Mouse (Mus musculus): ENCODE measurements around the gene Abhd5. TPM values are rescaled to one million over a fixed set of nuclear protein-coding genes. Genes with fewer than 3 reads are reported as not detected.
A peak's percentile ranks its signal among the peaks of the same experiment; 100 is the strongest.

The Abhd5 gene
- polyA plus RNA-seq, 1 experiment from 2014 or later, result 25.5 TPM

- Histone ChIP-seq H3K9me3 (ENCODE audit: control insufficient read depth, low read length) (no peaks in the 10 kb centered on the region), H3K27ac (no peak overlapping the region), H3K9ac (no peak overlapping the region), H3K4me3 (replicated peaks; ENCODE audit: low read length) (no peak overlapping the region), H3K4me1 (replicated peaks; ENCODE audit: control insufficient read depth, insufficient read depth, low read length) (no peaks in the 10 kb centered on the region), H3K4me2 (replicated peaks) (no peak overlapping the region), H3K36me3 (replicated peaks; ENCODE audit: control insufficient read depth, insufficient read depth) (no peaks in the 10 kb centered on the region), H3K27me3 (ENCODE audit: control insufficient read depth, insufficient read depth, low read length) (no peaks in the 10 kb centered on the region)
- no peak for ATAC-seq (ENCODE audit: low FRiP score)
- 90% methylated on average over 7 of the region's 7 CpGs for WGBS
- no peak for DNase-seq (ENCODE audit: low spot score)
Measured at GRCm38 (mm10) chr9:122343399-122343798, 8.0 kb upstream of the Abhd5 start.

- WGBS, result 86% methylated on average over 8 of the region's 8 CpGs
- Histone ChIP-seq H3K9ac (no peak overlapping the region), H3K4me2 (replicated peaks) (no peak overlapping the region), H3K9me3 (ENCODE audit: control insufficient read depth, low read length) (no peaks in the 10 kb centered on the region), H3K4me3 (replicated peaks; ENCODE audit: low read length) (no peak overlapping the region), H3K4me1 (replicated peaks; ENCODE audit: control insufficient read depth, insufficient read depth, low read length) (no peaks in the 10 kb centered on the region), H3K36me3 (replicated peaks; ENCODE audit: control insufficient read depth, insufficient read depth) (no peaks in the 10 kb centered on the region), H3K27ac (no peak overlapping the region), H3K27me3 (ENCODE audit: control insufficient read depth, insufficient read depth, low read length) (no peaks in the 10 kb centered on the region)
- ATAC-seq (ENCODE audit: low FRiP score), result no peak
- no peak for DNase-seq (ENCODE audit: low spot score)
Measured at GRCm38 (mm10) chr9:122344560-122344959, 6.8 kb upstream of the Abhd5 start.

GRCm38 (mm10) chr9:122345291-122345690 is 6.1 kb upstream of the Abhd5 start:
- Histone ChIP-seq H3K4me2 (replicated peaks) (no peak overlapping the region), H3K4me1 (replicated peaks; ENCODE audit: control insufficient read depth, insufficient read depth, low read length) (no peaks in the 10 kb centered on the region), H3K9me3 (ENCODE audit: control insufficient read depth, low read length) (no peaks in the 10 kb centered on the region), H3K27me3 (ENCODE audit: control insufficient read depth, insufficient read depth, low read length) (no peaks in the 10 kb centered on the region), H3K27ac (no peak overlapping the region), H3K36me3 (replicated peaks; ENCODE audit: control insufficient read depth, insufficient read depth) (no peaks in the 10 kb centered on the region), H3K9ac (no peak overlapping the region), H3K4me3 (replicated peaks; ENCODE audit: low read length) (no peak overlapping the region)
- DNase-seq (ENCODE audit: low spot score) (no peak), ATAC-seq (ENCODE audit: low FRiP score) (no peak)
- 81% methylated on average over 3 of the region's 3 CpGs for WGBS

GRCm38 (mm10) chr9:122346059-122346458 is 5.3 kb upstream of the Abhd5 start:
- H3K4me2 ChIP-seq (replicated peaks), result no peak overlapping the region
- WGBS, result 78% methylated on average over 5 of the region's 5 CpGs

GRCm38 (mm10) chr9:122347882-122348281 is 3.5 kb upstream of the Abhd5 start:
- Histone ChIP-seq H3K27ac (no peak overlapping the region), H3K9ac (no peak overlapping the region), H3K4me2 (replicated peaks) (no peak overlapping the region), H3K27me3 (ENCODE audit: control insufficient read depth, insufficient read depth, low read length) (no peaks in the 10 kb centered on the region), H3K4me3 (replicated peaks; ENCODE audit: low read length) (no peak overlapping the region), H3K4me1 (replicated peaks; ENCODE audit: control insufficient read depth, insufficient read depth, low read length) (peaks cover 6% of the 10 kb centered on the region; the same call in 1 of the 2 replicates), H3K36me3 (replicated peaks; ENCODE audit: control insufficient read depth, insufficient read depth) (no peaks in the 10 kb centered on the region), H3K9me3 (ENCODE audit: control insufficient read depth, low read length) (no peaks in the 10 kb centered on the region)
- ATAC-seq (ENCODE audit: low FRiP score) (no peak), DNase-seq (ENCODE audit: low spot score) (no peak)
- 96% methylated on average over 1 of the region's 1 CpGs for WGBS

More at GRCm38 (mm10) chr9:122346059-122346458, 5.3 kb upstream of the Abhd5 start:
- Histone ChIP-seq H3K4me3 (replicated peaks; ENCODE audit: low read length) (no peak overlapping the region), H3K9me3 (ENCODE audit: control insufficient read depth, low read length) (no peaks in the 10 kb centered on the region), H3K36me3 (replicated peaks; ENCODE audit: control insufficient read depth, insufficient read depth) (no peaks in the 10 kb centered on the region), H3K4me1 (replicated peaks; ENCODE audit: control insufficient read depth, insufficient read depth, low read length) (peaks cover 3% of the 10 kb centered on the region; the same call in 1 of the 2 replicates), H3K9ac (no peak overlapping the region), H3K27me3 (ENCODE audit: control insufficient read depth, insufficient read depth, low read length) (no peaks in the 10 kb centered on the region), H3K27ac (no peak overlapping the region)
- no peak for ATAC-seq (ENCODE audit: low FRiP score)
- DNase-seq (ENCODE audit: low spot score), result no peak

GRCm38 (mm10) chr9:122349286-122349685 is 2.1 kb upstream of the Abhd5 start:
- no peaks in the 10 kb centered on the region for H3K9me3 ChIP-seq (ENCODE audit: control insufficient read depth, low read length)
- peaks cover 6% of the 10 kb centered on the region; the same call in 1 of the 2 replicates for H3K4me1 ChIP-seq (replicated peaks; ENCODE audit: control insufficient read depth, insufficient read depth, low read length)
- 96% methylated on average over 4 of the region's 4 CpGs for WGBS
- H3K4me3 ChIP-seq (replicated peaks; ENCODE audit: low read length), result no peak overlapping the region
- ATAC-seq (ENCODE audit: low FRiP score), result no peak
- no peak overlapping the region for H3K4me2 ChIP-seq (replicated peaks)
- H3K9ac ChIP-seq, result no peak overlapping the region
- DNase-seq (ENCODE audit: low spot score), result no peak
- no peaks in the 10 kb centered on the region for H3K27me3 ChIP-seq (ENCODE audit: control insufficient read depth, insufficient read depth, low read length)
- no peaks in the 10 kb centered on the region for H3K36me3 ChIP-seq (replicated peaks; ENCODE audit: control insufficient read depth, insufficient read depth)
- H3K27ac ChIP-seq, result no peak overlapping the region

GRCm38 (mm10) chr9:122350396-122351130 is 845 bp upstream of the Abhd5 start:
- H3K27me3 ChIP-seq (ENCODE audit: control insufficient read depth, insufficient read depth, low read length), result no peaks in the 10 kb centered on the region
- peak overlapping the region; percentile 57 for H3K4me2 ChIP-seq (replicated peaks)
- H3K4me3 ChIP-seq (replicated peaks; ENCODE audit: low read length), result peak overlapping the region; percentile 73
- no peaks in the 10 kb centered on the region for H3K9me3 ChIP-seq (ENCODE audit: control insufficient read depth, low read length)
- H3K27ac ChIP-seq, result no peak overlapping the region
- DNase-seq (ENCODE audit: low spot score) (no peak), ATAC-seq (ENCODE audit: low FRiP score) (peak; percentile 3; the same call in 1 of the 2 replicates)
- peak overlapping the region; percentile 75 for H3K9ac ChIP-seq
- H3K4me1 ChIP-seq (replicated peaks; ENCODE audit: control insufficient read depth, insufficient read depth, low read length), result peaks cover 6% of the 10 kb centered on the region; the same call in 1 of the 2 replicates
- H3K36me3 ChIP-seq (replicated peaks; ENCODE audit: control insufficient read depth, insufficient read depth), result no peaks in the 10 kb centered on the region
- 76% methylated on average over 7 of the region's 7 CpGs for WGBS

GRCm38 (mm10) chr9:122352025-122352392 is 601 bp downstream of the Abhd5 start:
- ATAC-seq (ENCODE audit: low FRiP score) (no peak), DNase-seq (ENCODE audit: low spot score) (peak; percentile 33)
- Histone ChIP-seq H3K27ac (peak overlapping the region; percentile 76), H3K9ac (peak overlapping the region; percentile 75), H3K27me3 (ENCODE audit: control insufficient read depth, insufficient read depth, low read length) (no peaks in the 10 kb centered on the region), H3K4me2 (replicated peaks) (peak overlapping the region; percentile 57), H3K4me1 (replicated peaks; ENCODE audit: control insufficient read depth, insufficient read depth, low read length) (peaks cover 6% of the 10 kb centered on the region; the same call in 1 of the 2 replicates), H3K4me3 (replicated peaks; ENCODE audit: low read length) (peak overlapping the region; percentile 73), H3K36me3 (replicated peaks; ENCODE audit: control insufficient read depth, insufficient read depth) (no peaks in the 10 kb centered on the region), H3K9me3 (ENCODE audit: control insufficient read depth, low read length) (no peaks in the 10 kb centered on the region)
- whole genome bisulfite sequencing, result under 1% methylated on average over 26 of the region's 30 CpGs

- 92% methylated on average over 4 of the region's 4 CpGs for WGBS
- no peaks in the 10 kb centered on the region for H3K36me3 ChIP-seq (replicated peaks; ENCODE audit: control insufficient read depth, insufficient read depth)
- no peak overlapping the region for H3K27ac ChIP-seq
- no peaks in the 10 kb centered on the region for H3K9me3 ChIP-seq (ENCODE audit: control insufficient read depth, low read length)
- H3K4me2 ChIP-seq (replicated peaks), result peak overlapping the region; percentile 57; the same call in 1 of the 2 replicates
- H3K27me3 ChIP-seq (ENCODE audit: control insufficient read depth, insufficient read depth, low read length), result no peaks in the 10 kb centered on the region
- no peak overlapping the region for H3K4me3 ChIP-seq (replicated peaks; ENCODE audit: low read length)
- ATAC-seq (ENCODE audit: low FRiP score), result no peak
- H3K9ac ChIP-seq, result no peak overlapping the region
- peaks cover 6% of the 10 kb centered on the region; the same call in 1 of the 2 replicates for H3K4me1 ChIP-seq (replicated peaks; ENCODE audit: control insufficient read depth, insufficient read depth, low read length)
- DNase-seq (ENCODE audit: low spot score), result no peak
Measured at GRCm38 (mm10) chr9:122352911-122353310, 1.5 kb downstream of the Abhd5 start.

Measured in hindbrain, embryonic 14.5 days (tissue).